Mouse (Mus musculus): ENCODE measurements at regions not wholly inside any gene's neighbourhood (a gene's known extent, or its start where the extent isn't known, plus 50 kb on each side); places are given as distances from the start of the nearest gene placed in this dataset.
A peak's percentile ranks its signal among the peaks of the same experiment; 100 is the strongest.

DNA sequence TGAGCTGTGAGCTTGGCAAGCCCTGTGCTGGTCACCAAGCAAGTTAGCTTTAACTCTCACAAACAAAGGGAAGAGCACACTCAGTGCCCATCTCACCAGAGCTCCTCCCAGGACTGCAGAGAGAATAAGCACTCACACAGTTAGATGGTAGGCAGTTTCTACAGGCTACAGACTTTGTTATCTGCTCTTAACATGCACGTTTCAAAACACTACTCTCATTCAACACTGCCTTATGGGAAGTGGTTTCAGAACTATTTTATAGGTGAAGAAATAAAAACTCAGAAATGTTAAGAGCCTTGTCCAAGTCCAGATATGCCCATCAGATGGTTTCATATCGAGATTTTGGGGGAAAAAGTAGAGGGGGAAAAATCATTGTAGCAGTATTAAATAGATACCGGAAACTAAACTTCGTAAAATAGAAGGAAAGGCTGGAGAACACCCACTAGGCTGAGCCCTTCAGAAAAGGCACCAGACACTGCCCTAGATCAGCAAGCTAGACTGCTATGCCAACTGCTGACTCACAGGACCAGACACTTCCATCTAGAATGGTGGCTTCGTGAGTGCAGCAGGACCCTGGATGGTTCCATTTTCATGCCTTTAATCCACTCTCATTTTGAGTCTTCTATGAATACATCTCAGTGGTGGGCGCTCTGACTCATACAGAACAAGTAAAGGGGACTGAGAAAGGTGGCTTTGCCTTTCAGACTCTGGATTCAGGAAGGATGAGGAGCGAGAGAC, 51.3 kb upstream of the Serbp1 start:
- no peak for DNase-seq (ENCODE audit: low read depth in 2 of 2, low spot score in 2 of 2)

DNA sequence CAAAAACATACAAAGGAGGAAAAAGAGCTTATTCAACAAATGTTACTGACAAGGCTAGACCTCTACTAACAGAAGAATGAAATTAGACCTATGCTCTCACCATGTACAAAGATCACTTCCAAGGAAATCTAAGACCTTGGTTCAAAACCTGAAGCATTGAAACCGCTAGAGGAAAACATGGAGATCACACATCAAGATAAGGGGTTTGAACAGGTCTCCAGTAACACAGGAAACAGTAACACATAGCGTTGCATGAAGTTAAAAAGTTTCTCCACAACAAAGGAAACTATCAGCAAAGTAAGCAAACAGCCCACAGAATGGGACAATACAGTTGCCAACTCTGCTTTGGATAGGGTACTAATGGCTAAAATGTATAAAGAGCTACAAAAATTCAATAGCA, 53.3 kb upstream of the Serbp1 start:
- no peak for DNase-seq (ENCODE audit: low read depth in 2 of 2, low spot score in 2 of 2)

- DNase-seq (ENCODE audit: low read depth in 2 of 2, low spot score in 2 of 2): no peak
Measured at GRCm38 (mm10) chr6:67183481-67184215, 54.3 kb upstream of the Serbp1 start.

DNA sequence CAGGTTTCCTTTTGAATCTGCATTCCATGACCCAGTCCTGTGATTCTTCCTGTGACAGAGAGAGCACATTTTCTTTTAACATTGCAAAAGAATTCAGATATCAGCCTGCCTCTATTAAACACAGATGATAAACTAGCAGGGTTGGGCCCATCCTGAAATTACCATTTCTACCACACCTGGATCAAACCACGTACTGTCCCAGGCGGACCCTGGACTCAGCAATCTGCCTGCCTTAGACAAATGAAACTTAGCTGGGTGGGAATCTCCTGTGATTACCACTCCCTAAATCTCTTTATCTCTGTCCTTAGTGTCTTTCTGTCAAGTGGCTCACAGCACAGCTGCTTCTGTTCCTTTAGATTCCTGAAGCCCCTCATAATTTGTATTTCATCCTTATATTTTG, 55.5 kb upstream of the Serbp1 start:
- DNase-seq (ENCODE audit: low read depth in 2 of 2, low spot score in 2 of 2): no peak

DNA sequence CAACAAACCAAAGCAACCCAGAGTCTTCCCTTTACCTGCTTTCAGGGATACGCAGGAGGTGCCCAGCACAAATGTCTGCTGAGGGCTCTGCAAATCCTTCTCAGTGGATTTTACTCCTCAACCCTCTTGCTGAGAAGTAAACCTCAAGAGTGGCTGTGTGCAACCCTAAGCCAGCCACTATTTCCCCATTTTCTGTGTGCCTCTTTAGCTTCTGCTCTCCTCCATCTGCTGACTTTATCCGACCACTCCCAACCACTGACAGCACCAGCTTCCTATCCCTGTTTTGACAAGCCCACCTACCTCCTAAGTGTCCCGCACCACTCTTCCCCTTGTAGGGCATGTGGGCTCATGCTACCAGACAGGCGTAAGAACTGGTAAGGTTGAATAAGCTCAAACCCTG, 56.5 kb upstream of the Serbp1 start:
- no peak for DNase-seq (ENCODE audit: low read depth in 2 of 2, low spot score in 2 of 2)

GRCm38 (mm10) chr6:67179416-67179815, 58.6 kb upstream of the Serbp1 start:
- DNase-seq (ENCODE audit: low read depth in 2 of 2, low spot score in 2 of 2): no peak

DNA sequence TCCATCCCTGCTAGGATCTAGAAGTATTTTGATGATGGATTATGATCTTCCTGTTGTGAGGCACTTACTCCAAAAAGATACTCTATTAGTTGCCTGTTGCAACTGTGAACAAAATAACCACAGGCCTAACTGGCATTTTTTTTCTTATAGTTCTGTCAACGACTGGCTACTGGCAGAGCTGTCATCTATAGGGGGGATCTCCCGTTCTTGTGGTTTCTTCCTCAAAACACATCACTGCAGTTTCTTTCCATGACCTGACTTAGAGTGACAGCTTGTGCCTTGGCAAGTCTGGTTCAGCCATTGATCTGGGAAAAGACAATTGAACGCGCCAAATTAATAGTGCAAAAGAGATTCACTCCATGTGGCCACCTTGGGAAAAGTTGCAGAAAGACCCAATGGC, 59.4 kb upstream of the Serbp1 start:
- no peak for DNase-seq (ENCODE audit: low read depth in 2 of 2, low spot score in 2 of 2)

DNA sequence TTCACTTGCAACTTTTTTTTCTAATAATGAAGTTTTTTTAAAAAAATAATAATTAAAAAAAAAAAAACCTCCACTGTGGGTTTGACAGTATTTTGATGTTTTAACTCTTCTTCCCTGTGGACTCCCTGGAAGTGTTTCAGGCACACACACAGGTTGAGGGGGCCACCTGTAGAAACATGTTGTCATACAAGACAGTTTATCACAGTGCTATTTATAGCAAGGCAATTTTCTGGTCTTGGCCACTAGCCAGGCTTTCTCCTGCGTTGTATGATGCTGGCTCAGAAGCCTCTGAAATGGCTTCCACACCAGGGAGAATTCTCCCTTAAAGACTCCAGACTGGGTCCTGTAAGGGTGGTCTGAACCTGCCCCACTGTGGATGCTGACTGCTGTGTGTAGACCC, 59.9 kb upstream of the Serbp1 start:
- no peak for DNase-seq (ENCODE audit: low read depth in 2 of 2, low spot score in 2 of 2)

DNA sequence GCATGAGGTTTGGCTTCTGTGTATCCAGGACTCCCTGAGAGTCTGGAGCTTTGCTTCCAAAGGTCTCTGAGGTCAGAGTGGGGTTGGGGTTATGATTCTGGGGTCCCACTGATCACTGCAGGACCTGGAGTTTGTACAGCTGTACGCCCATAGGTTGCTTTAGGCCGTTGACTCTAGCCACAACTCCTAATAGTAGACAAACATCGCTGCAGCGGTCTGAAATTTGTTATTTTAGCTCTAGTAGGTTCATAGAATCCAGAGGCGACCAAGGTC, 67.4 kb upstream of the Serbp1 start:
- no peak for DNase-seq (ENCODE audit: low read depth in 2 of 2, low spot score in 2 of 2)

GRCm38 (mm10) chr6:67169873-67170673, 67.9 kb upstream of the Serbp1 start:
- DNase-seq (ENCODE audit: low read depth in 2 of 2, low spot score in 2 of 2): peak; percentile 47 to 52

DNA sequence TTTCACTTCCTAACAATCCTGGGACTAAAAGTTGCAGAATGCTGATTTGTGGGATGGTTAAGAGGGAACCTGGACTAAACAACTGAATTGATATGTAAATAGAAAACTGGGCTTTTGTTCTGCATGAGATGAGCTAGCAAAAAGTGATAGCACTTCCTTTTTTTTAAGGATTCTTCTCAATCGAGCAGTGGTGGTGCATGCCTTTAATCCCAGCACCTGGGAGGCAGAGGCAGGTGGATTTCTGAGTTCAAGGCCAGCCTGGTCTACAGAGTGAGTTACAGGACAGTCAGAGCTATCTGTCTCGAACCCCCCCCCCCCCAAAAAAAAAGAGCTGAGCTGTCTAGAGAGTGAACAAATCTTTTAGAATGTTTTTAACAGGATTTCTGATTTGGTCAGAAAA, 69.2 kb upstream of the Serbp1 start:
- no peak for DNase-seq (ENCODE audit: low read depth in 2 of 2, low spot score in 2 of 2)

GRCm38 (mm10) chr6:67168031-67168777, 69.8 kb upstream of the Serbp1 start:
- DNase-seq (ENCODE audit: low read depth in 2 of 2, low spot score in 2 of 2): no peak

DNA sequence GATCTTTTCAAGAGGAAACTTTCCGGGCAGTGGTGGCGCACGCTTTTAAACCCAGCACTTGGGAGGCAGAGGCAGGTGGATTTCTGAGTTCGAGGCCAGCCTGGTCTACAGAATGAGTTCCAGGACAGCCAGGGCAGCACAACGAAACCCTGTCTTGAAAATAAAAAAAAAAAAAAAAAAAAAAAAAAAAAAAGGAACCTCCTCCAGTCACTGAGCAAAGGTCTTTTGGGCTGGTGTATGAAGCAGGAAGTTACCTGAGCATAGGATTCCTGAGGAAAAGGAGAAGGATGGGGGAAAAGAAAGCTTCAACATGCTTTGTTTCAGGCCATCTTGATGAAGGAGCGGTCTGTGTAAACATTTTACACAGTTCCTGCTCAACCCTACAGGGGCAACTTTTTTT, 72.9 kb upstream of the Serbp1 start:
- no peak for DNase-seq (ENCODE audit: low read depth in 2 of 2, low spot score in 2 of 2)

DNA sequence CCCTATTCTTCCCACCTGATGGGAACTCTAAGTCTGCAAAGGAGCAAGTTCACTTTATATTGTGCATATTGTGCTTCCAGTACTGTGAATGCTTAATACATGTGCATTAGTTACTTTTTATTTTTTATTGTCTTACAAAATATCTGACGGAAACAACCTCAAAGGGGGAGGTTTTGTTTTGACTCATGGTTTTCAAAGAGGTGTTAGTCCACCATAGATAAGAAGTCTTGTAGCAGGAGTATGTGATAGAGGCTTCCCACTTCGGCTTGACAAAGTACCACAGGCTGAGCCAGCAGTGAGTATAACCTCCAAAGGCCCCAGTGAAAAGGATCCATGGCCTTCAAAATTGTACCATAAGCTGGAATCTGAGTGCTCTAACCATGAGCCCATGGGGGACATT, 74.0 kb upstream of the Serbp1 start:
- DNase-seq (ENCODE audit: low read depth in 2 of 2, low spot score in 2 of 2): no peak

DNA sequence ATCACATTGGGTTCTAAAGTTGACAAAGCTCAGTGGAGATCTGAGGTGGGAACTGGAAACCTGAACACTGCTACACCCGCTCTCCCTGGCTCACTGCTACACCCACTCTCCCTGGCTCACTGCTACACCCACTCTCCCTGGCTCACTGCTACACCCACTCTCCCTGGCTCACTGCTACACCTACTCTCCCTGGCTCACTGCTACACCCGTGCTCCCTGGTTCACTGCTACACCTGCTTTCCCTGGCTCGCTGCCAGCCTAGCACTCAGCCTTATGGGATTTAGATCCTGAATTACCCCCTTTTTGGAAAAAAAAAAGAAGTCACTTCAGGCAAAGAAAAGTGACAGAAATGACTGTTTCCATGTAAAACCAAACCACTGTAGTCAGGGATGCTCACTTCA, 75.2 kb upstream of the Serbp1 start:
- DNase-seq (ENCODE audit: low read depth in 2 of 2, low spot score in 2 of 2): no peak

DNA sequence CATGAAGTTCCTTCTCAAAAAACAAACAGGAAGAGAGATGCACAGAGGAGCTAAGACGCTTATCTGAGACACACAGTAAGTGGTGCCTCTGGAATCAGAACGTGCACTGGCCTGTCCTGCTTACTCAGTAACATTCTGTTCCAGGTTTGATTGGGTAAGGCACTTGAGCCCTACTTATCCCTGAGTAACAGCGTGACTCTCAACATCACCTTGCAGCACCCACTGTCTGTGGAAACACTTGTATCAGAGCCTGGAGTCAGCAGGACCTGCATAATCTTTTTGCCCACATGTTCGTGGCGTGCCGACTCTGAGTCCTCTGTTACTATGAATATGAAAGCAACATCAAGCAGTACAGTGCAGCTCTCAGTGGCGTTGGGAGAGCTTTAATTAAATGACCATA, 76.4 kb upstream of the Serbp1 start:
- no peak for DNase-seq (ENCODE audit: low read depth in 2 of 2, low spot score in 2 of 2)

DNA sequence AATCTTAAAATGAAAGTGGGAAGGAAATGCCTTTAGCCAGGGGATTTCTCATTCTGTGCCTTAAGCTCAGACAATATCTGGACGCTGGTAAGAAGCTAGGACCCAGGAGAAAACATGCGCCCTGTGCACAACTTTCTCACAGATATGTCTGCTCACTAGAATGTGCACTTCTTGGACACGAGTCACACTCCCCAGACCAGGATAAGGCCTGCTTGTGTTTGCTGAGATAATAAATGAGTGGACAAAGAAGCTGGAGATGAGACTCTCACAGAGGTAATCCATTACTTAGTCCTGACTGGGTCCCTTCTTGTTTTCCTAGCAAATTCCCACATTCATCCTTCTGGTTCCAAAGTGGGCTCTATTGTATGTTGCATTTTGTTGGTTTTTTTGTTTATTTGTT, 77.4 kb upstream of the Serbp1 start:
- DNase-seq (ENCODE audit: low read depth in 2 of 2, low spot score in 2 of 2): no peak

DNA sequence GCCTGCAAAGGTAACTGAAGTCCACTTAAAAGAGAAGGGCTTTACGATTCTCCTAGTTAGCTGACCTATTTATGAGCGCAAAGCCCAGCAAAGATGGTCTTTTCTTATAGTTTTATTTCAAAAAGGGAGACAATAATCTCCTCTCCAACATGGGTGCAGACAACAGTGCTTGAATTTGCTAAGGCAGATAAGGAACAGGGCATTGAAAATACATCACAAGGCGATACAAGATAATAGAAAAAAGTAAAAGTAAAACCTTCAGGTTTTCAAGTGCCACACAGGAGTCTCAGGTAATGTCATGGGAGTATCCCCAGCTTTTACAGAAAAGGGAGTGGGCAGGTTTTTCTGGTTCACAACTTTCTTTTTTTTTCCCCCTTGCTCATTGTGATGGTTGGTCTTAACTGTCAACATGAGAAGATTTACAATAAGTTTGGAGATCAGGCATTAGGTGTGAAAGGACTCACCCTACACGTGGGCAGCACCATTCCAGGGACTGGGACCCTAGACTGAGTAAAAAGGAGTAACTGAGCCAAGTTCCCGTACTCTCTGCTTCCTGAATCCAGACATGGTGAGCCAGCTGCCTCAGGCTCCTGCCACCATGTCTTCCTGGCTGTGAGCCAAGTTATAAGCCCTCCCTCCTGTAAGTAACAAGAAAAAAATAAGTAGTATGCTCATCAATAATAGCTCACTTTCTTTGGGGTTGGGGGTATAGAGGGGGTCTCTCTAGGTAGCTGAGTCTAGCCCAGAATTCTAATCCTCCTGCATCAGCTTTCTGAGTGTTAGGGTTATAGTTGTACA, 78.1 kb upstream of the Serbp1 start:
- DNase-seq (ENCODE audit: low read depth in 2 of 2, low spot score in 2 of 2): no peak

DNA sequence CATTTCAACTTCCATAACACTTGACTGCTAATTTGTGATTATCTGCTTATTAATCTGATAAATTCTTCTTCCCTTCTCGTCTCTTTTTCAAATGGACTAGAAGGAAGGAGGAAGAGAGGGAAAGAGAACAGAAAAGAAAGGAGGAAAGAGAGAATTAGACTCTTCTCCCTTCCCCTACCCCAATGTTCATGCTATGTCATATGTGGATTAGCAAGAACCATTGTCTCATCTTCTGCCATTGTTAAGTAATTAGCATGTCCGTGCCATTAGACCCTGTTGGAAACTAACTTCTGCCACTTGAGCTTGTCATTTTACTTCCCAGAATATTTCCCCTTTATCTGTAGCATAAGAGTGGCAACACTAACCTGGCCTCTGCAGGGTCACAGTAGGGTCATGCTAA, 78.8 kb upstream of the Serbp1 start:
- DNase-seq (ENCODE audit: low read depth in 2 of 2, low spot score in 2 of 2): no peak

DNA sequence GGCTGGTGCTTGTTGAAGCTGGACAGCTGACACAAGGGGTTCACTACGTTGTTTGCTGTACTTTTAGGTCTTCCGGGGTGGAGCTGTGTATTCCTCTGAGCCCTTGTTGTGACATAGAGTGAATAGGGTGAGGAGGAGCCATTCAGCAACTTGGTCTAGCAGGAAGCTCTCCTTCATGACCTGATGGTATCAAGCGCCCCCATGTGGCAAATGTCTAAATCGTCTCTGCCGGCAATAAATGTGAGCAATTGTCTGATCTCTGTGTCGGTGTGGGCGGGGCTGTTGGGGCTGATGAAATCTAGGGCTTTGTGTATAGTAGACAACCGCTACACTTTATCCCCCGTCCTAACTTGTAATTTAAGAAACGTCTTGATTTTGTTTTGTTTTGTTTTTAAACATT, 79.2 kb upstream of the Serbp1 start:
- DNase-seq (ENCODE audit: low read depth in 2 of 2, low spot score in 2 of 2): peak; percentile 65 to 80
